Mouse (Mus musculus) layer of hippocampus, adult 9-10 months (tissue): Measurements from ENCODE around the gene Hfe.
"Not testable (repeated sequence)": the region's sequence is repeated elsewhere in the genome, so short reads cannot be mapped to it uniquely, and the experiment has no call there.

Source experiments
- DNase-seq: peaks from one replicate; pipeline ENCODE4 v3.0.0; 2022; ENCODE audit warnings: low spot score

Hfe gene

DNA sequence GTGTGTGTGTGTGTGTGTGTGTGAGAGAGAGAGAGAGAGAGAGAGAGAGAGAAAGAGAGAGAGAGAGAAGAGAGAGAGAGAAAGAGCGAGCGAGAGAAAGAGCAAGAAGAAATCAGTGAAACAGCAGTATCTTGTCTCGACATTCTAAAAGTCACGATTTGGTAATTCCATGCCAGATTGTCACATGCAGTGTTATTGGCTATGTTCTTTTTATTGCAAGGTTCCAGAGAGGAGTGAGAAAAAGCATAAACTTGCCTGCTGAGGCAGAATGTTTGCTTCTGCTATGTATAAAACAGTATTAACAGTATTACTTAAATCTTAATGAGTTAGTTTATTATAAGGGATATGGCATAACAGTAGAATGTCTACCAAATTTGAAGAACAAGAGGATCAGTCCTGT is 24.7 kb downstream of the Hfe start:
- DNase-seq: no peak

DNA sequence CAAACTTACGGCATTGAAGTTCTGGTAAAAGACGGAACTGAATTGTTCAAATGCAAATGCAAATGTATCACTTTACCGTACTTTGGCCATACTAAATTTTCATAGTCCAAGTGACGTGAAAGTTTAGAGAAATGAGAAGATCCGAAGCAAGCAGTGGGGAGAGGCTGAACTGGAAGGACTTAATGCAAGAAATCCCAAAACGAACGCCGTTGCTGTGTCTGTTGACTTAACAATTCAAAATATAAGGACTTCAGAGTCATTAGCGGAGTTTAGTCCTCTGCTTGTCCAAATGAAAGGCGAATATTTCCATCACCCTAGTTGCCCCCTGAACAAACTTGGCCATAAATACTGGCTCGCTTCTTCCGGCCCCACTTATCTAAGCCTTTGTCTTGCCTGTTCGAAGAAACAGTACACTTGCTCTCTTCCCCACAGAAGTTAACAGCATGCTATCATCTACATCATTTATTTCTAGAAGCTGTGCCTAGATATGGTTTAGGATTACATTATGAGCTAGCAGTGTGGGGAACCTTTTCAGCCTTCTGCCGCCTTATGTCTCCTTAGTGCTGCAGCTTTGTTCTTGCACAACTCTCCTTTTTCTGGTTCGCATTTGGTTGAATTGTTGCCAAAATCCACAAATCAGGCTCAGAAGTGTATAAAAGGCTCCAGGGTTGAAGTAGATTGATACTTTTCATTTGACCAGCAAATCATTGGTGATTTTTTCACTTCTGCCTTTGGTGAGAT is 25.4 kb downstream of the Hfe start:
- DNase-seq: no peak

DNA sequence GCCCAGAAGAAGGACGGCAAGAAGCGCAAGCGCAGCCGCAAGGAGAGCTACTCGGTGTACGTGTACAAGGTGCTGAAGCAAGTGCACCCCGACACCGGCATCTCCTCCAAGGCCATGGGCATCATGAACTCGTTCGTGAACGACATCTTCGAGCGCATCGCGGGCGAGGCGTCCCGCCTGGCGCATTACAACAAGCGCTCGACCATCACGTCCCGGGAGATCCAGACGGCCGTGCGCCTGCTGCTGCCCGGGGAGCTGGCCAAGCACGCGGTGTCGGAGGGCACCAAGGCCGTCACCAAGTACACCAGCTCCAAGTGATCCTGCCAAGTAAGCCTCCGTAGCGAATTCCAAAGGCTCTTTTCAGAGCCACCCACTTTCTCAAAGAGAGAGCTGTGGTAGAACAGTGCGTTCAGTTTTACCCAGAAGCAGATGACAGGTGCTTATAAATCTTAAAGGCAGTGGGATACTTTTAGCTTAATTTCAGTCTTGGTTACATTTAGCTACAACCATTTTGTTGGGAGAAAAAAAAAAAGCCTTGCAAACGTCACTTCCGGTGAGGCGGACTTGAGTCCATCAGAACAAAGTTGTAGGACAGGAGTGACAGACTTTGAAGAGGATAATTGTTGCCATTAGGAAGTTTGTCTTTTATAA is 26.2 kb downstream of the Hfe start:
- not testable (repeated sequence) for DNase-seq

DNA sequence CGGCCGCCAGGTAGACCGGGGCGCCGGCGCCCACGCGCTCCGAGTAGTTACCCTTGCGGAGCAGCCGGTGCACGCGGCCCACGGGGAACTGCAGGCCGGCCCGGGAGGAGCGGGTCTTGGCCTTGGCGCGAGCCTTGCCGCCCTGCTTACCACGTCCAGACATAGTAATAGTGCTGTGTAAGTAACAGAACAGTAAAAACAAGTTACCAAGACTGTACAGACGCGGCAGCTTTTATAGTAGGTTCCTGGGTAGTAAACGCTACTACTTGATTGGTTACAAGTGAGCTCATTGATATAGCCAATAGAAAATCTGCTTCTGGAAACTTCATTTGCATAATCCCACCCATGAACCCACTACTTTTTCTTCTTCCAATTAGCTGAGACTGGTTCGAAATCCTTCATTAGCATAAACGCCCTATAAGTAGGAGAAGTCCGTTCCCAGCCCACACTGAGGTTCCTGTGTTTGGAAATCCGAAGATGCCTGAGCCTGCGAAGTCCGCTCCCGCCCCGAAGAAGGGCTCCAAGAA is 26.8 kb downstream of the Hfe start, which contains the start of the genes Hist1h2ac and Hist1h2bc:
TSS of gene Hist1h2ac (minus strand) at position 194 of the 527 bp plus-strand sequence.
TSS of gene Hist1h2bc (plus strand) at position 445 of the 527 bp plus-strand sequence.
- DNase-seq: peak; percentile 94

DNA sequence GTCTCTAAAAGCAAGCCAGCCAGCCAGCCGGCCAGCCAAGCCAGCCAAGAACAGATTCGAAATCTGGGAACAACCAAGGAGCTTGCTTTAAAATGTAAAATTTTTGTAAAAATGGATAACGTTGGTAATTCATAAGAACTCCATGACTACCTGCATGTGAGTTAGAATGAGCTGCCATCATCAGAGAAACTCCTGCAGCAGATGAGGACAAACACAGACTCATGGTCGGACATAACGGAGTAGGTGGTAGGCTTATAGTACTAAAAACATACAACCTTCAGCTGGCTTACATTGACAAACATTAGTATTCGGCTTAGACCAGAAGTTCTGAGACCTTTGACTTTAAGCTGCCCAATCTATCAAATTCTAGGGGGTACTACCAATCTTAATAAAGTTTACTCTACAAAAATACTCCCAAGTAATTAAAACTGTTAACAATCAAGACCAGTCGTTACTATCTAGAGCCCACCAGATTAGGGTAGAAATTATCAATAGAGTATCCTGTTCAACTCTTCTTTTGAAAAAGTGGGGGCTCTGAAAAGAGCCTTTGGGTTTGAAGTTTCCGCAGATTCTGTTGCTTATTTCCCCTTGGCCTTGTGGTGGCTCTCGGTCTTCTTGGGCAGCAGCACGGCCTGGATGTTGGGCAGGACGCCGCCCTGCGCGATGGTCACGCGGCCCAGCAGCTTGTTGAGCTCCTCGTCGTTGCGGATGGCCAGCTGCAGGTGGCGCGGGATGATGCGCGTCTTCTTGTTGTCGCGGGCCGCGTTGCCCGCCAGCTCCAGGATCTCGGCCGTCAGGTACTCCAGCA is 27.5 kb downstream of the Hfe start:
- DNase-seq: not testable (repeated sequence)

DNA sequence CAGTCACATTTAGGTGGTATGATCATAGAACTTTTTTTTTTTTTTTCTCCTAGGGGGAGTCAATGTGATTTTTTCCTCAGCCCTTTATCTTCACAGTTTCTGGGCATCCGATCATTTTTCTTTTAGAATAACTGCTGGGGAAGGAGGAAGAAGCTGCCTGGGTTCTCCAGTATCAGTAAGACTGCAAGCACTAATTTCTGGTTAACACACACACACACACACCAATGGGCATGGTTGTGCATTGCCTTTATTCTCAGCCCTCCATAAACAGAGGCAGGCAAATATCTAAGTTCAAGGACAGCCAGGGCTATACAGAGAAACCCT is 28.1 kb downstream of the Hfe start:
- DNase-seq: no peak

DNA sequence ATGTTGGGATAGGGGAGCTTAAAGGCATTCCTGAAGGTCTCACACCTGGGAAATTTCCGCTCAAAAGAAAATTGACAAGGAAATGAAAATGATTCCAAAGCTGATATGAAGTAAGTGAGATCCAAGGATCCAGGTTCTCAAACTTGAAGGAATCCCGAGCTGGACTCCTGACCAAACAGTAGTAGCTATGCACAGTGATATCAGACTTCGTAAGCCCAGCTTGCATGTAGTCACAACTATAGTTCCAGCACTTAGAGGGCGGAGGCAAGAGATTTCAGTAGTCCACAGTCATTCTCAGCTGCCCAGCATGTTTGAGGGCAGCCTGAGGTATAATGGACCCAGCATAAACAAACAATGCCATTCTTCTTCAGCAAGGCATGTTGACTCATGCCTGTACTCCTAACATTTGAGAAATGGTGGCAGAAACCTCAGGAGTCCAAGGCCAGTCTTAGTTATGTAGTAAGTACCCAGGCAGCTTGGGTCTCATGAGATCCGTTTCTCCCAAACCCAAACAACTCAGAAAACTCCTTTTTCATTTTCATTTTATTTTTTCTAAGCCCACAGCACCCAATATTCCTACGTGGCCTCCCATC is 28.6 kb downstream of the Hfe start:
- no peak for DNase-seq

DNA sequence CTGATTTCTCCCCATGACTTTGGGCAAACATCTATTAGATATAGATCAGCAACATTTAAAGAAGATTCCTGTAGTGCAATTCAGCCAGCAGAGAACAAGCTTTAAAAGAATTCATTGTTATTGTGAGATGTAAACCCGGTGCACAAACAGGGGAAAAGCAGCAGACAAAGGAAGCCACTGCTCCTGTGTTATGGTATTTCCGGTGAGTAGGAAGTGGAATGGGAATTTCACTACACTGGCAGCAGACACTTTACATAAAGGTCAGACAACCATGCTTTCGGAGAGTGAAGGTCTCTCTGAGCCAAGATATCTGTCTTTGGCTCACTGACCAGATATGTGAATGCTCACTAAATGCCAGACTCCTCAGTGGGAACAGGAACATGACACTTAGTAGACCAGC is 48.1 kb downstream of the Hfe start:
- no peak for DNase-seq

DNA sequence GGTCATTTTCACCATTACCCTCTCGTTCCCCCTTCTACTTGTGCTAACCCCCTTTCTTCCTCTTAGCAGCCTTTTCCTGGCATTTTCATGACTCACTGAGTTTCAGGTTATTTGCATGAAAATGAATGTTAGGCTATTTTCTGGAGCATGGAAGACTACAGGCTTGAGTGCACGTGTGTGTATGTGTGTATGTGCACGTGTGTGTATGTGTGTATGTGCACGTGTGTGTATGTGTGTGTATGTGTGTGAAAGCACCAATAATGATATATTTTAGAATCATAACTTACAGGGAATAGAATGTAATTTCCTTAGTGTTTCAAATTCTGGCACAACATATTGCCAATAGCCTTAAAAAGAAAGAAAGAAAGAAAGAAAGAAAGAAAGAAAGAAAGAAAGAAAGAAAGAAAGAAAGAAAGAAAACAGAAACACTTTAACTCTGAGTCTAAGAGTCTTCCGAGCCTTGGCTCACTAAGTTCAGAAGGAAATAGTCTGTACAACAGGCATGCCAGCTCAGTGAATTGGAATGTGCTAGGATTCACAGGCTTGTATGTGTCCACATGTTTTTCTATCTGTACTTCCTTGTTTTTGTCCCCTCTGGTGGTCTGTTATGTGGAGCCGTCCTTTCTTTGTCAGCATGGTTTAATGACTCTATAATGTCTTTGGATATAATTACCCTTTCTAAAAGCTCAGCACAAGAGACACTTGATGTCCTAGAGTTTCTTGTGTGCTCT is 50.9 kb downstream of the Hfe start:
- no peak for DNase-seq
